8 mouse cellular contexts compared by ENCODE assay signal in genomic region chr4:66403708-66404200, GRCm38 (mm10). TPM values are rescaled to one million over a fixed set of nuclear protein-coding genes. Genes with fewer than 3 reads are reported as not detected.
DNase-seq lines count a peak whose midpoint lies in the region; ATAC-seq and TF ChIP-seq lines count a peak whose summit lies in the region.

No protein-coding gene starts in this region.

- peaks cover 27% of the 10 kb centered on the region for H3K4me1 ChIP-seq in forebrain, embryonic 15.5 days
- 0 out of 2 replicates have a peak, but pooled peaks cover 9% of the 10 kb centered on the region for H3K4me1 ChIP-seq in kidney, postnatal 0 days (replicated peaks; ENCODE audit: insufficient read depth, low read length)
- peaks cover 9% of the 10 kb centered on the region; the same call in 1 of the 2 replicates for H3K4me1 ChIP-seq in stomach, embryonic 15.5 days

- H3K36me3 ChIP-seq in forebrain, embryonic 15.5 days: no peaks in the 10 kb centered on the region
- no peaks in the 10 kb centered on the region for H3K36me3 ChIP-seq in kidney, postnatal 0 days (ENCODE audit: insufficient read depth, low read length)
- H3K36me3 ChIP-seq in stomach, embryonic 15.5 days: no peaks in the 10 kb centered on the region

- H3K9ac ChIP-seq in forebrain, embryonic 15.5 days (replicated peaks): peak overlapping the region; percentile 79
- peak overlapping the region; percentile 42; the same call in 1 of the 2 replicates for H3K9ac ChIP-seq in kidney, postnatal 0 days (ENCODE audit: low read depth, low read length)
- H3K9ac ChIP-seq in stomach, embryonic 15.5 days: peak overlapping the region; percentile 52; the same call in 1 of the 2 replicates

- H3K27ac ChIP-seq in forebrain, embryonic 15.5 days (replicated peaks): peak overlapping the region; percentile 68
- H3K27ac ChIP-seq in kidney, postnatal 0 days: no peak overlapping the region
- H3K27ac ChIP-seq in stomach, embryonic 15.5 days: no peak overlapping the region

- DNase-seq in layer of hippocampus, adult 11-12 months (ENCODE audit: low spot score): peak; percentile 10
- no peak for DNase-seq in layer of hippocampus, adult 9-11 months
- DNase-seq in cerebellum, adult 11-12 months: peak; percentile 81
- no peak for DNase-seq in kidney, postnatal 0 days (ENCODE audit: low spot score)
- DNase-seq in lung, postnatal 4 days: peak; percentile 4 to 44

- H3K27me3 ChIP-seq in forebrain, embryonic 15.5 days: peaks cover 14% of the 10 kb centered on the region; the same call in 1 of the 2 replicates
- H3K27me3 ChIP-seq in kidney, postnatal 0 days (ENCODE audit: insufficient read depth, low read length): peaks cover 7% of the 10 kb centered on the region; the same call in 1 of the 2 replicates
- H3K27me3 ChIP-seq in stomach, embryonic 15.5 days (replicated peaks): peaks cover 38% of the 10 kb centered on the region; the same call in 1 of the 2 replicates

- under 1% methylated on average over 38 of the region's 51 CpGs for WGBS in forebrain, embryonic 15.5 days
- 0% methylated on average over 51 of the region's 51 CpGs for WGBS in kidney, postnatal 0 days
- WGBS in stomach, embryonic 15.5 days: 0% methylated on average over 37 of the region's 51 CpGs

- peak overlapping the region; percentile 98 for H3K4me2 ChIP-seq in forebrain, embryonic 15.5 days (replicated peaks)
- peak overlapping the region; percentile 99 for H3K4me2 ChIP-seq in kidney, postnatal 0 days (ENCODE audit: low read length)
- peak overlapping the region; percentile 97 for H3K4me2 ChIP-seq in stomach, embryonic 15.5 days

- H3K9me3 ChIP-seq in forebrain, embryonic 15.5 days: no peaks in the 10 kb centered on the region
- H3K9me3 ChIP-seq in kidney, postnatal 0 days (replicated peaks; ENCODE audit: low read length): no peaks in the 10 kb centered on the region
- H3K9me3 ChIP-seq in stomach, embryonic 15.5 days: no peaks in the 10 kb centered on the region

- no peak for TF ChIP-seq CTCF in kidney, postnatal 0 days (IDR thresholded peaks at IDR 0.05; ENCODE audit: low read depth)

- ATAC-seq in forebrain, embryonic 15.5 days (replicated peaks): peak; percentile 53
- ATAC-seq in kidney, postnatal 0 days (replicated peaks; ENCODE audit: low FRiP score, low read depth): no peak
- ATAC-seq in stomach, embryonic 15.5 days (ENCODE audit: insufficient read depth, low FRiP score, low read depth): 0 out of 2 replicates have a peak, but pooled peaks have one; percentile 19
- ATAC-seq in megakaryocyte-erythroid progenitor cell, adult 5-6 weeks (replicated peaks; ENCODE audit: low FRiP score, low TSS enrichment, poor library complexity, severe bottlenecking): no peak

- peak overlapping the region; percentile 80 for H3K4me3 ChIP-seq in forebrain, embryonic 15.5 days
- peak overlapping the region; percentile 60 for H3K4me3 ChIP-seq in kidney, postnatal 0 days (replicated peaks; ENCODE audit: low read depth, low read length)
- H3K4me3 ChIP-seq in stomach, embryonic 15.5 days (replicated peaks): peak overlapping the region; percentile 64

RNA-seq across cellular contexts. Expression of gene Astn2, which starts 0.7 kb away (rescaled TPM):
- polyA plus RNA-seq in forebrain, embryonic 15.5 days (2015; fragmentation: Nextera tagmentation; extraction: Ambion mirVana): 1.2 and 1.4 TPM in 2 replicates
- 0.22 and 0.24 TPM in 2 replicates for polyA plus RNA-seq in kidney, postnatal 0 days (2015; fragmentation: Nextera tagmentation; extraction: Ambion mirVana)
- 0.79 and 0.82 TPM in 2 replicates for polyA plus RNA-seq in stomach, embryonic 15.5 days (2015; fragmentation: Nextera tagmentation; extraction: Ambion mirVana)
- not detected in 2 replicates for total RNA-seq in megakaryocyte-erythroid progenitor cell, adult 5-6 weeks (2014; fragmentation: Nextera tagmentation)
- total RNA-seq in megakaryocyte-erythroid progenitor cell, adult 5-6 weeks (2017): not detected in 2 replicates

Comparison
In these comparisons a context has a peak if more than half of its experiments do, and no peak if none do; other contexts are left out.
1. DNase-seq: peak in layer of hippocampus, adult 11-12 months (single experiment), cerebellum, adult 11-12 months (single experiment) and lung, postnatal 4 days (2 of 2); none in layer of hippocampus, adult 9-11 months (single experiment) and kidney, postnatal 0 days (single experiment).
2. ATAC-seq: peak in forebrain, embryonic 15.5 days (single experiment) and stomach, embryonic 15.5 days (single experiment); none in kidney, postnatal 0 days (single experiment) and megakaryocyte-erythroid progenitor cell, adult 5-6 weeks (single experiment).
3. Peak in every context shown above with its lines, with median percentiles within 50 percentile points of each other: H3K4me2 ChIP-seq, H3K4me3 ChIP-seq and H3K9ac ChIP-seq.